Mouse (Mus musculus) spleen, adult 10 weeks (tissue): Measurements from ENCODE around the gene Impg1. TPM values are rescaled to one million over a fixed set of nuclear protein-coding genes. Genes with fewer than 3 reads are reported as not detected.

Source experiments
- polyA plus RNA-seq: library from polyadenylated mRNA; stranded (reverse); fragments of 350-450 nt; fragmentation: Illumina TruSeq; extraction: RNeasy Lipid Tissue Mini Kit (QIAGEN cat#74804); gene quantifications from one replicate; pipeline ENCODE4 v1.2.3, GENCODE M21; 2015; ENCODE audit warnings: low replicate concordance; ENCODE audit not compliant: insufficient read depth

Gene Impg1
- not detected for polyA plus RNA-seq

GRCm38 (mm10) chr9:80465381-80465780 is at the start of gene Impg1:
Gene Impg1 (minus strand): TSS chr9:80465481.

